Mouse (Mus musculus) heart, embryonic 15.5 days (tissue): ENCODE measurements around the gene Alx3. TPM values are rescaled to one million over a fixed set of nuclear protein-coding genes. Genes with fewer than 3 reads are reported as not detected.
"Not testable (repeated sequence)": the region's sequence is repeated elsewhere in the genome, so short reads cannot be mapped to it uniquely, and the experiment has no call there.

ENCODE experiments used
- ATAC-seq: fragments of 200-750 bp; cut with Nextera tagmentation; replicated peaks from 2 replicates; pipeline ENCODE4 v1.8.0; 2017; ENCODE audit warnings: low read depth, moderate TSS enrichment; ENCODE audit not compliant: insufficient number of reproducible peaks, insufficient read depth, low FRiP score
- H3K27ac ChIP-seq: fragments of 300-500 bp; sonication (generic); 2 replicates; pipeline ENCODE4 v1.5.1; 2015; ENCODE audit warnings: mild to moderate bottlenecking, inconsistent platforms
- H3K27me3 ChIP-seq: fragments of 300-500 bp; sonication (generic); 2 replicates; pipeline ENCODE4 v1.6.1; 2015; ENCODE audit warnings: inconsistent platforms
- H3K36me3 ChIP-seq: fragments of 300-500 bp; sonication (generic); 2 replicates; pipeline ENCODE4 v1.6.1; 2015; ENCODE audit warnings: mild to moderate bottlenecking, inconsistent platforms
- H3K4me1 ChIP-seq: fragments of 300-500 bp; sonication (generic); replicated peaks from 2 replicates; pipeline ENCODE4 v1.6.1; 2015; ENCODE audit warnings: inconsistent platforms
- H3K4me2 ChIP-seq: fragments of 300-500 bp; sonication (generic); 2 replicates; pipeline ENCODE4 v1.6.1; 2015; ENCODE audit warnings: inconsistent platforms, mild to moderate bottlenecking, moderate library complexity
- H3K4me3 ChIP-seq: fragments of 300-500 bp; sonication (generic); 2 replicates; pipeline ENCODE4 v1.5.1; 2015; ENCODE audit warnings: mild to moderate bottlenecking, inconsistent platforms
- H3K9ac ChIP-seq: fragments of 300-500 bp; sonication (generic); 2 replicates; pipeline ENCODE4 v1.6.1; 2015; ENCODE audit warnings: mild to moderate bottlenecking, inconsistent platforms
- H3K9me3 ChIP-seq: fragments of 300-500 bp; sonication (generic); replicated peaks from 2 replicates; pipeline ENCODE4 v1.6.1; 2016; ENCODE audit warnings: inconsistent platforms
- WGBS: fragments of 180-500 bp; shearing (Covaris S2); methylation state at CpG from one replicate; pipeline ENCODE4 v1.1.7; 2015; ENCODE audit warnings: mixed read lengths; 5-methylcytosine and 5-hydroxymethylcytosine counted together
- polyA plus RNA-seq: library from polyadenylated mRNA; unstranded; fragments of >200 nt; fragmentation: Nextera tagmentation; extraction: Ambion mirVana; gene quantifications from 2 replicates; pipeline ENCODE4 v1.2.1, GENCODE M21; 2015

Gene Alx3
- polyA plus RNA-seq, 1 experiment from 2014 or later: 0.29 TPM

DNA sequence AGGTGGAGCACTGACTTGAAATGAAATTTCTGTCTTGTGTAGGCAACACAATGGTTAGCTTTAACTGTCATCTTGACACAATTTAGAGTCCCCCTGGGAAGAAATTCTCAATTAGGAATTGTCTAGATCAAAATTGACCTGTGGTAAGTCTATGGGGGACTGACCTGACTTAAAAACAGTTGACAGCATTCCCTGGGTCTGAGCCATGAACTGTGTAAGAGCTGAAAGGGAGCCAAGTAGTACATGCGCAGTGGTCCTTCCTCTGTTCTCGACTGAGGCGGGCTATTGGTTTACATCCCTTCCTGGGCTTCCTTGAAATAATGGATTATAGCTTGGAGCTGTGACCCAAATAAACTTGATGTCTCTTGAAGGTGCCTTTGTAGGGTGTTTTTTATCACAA is 52.1 kb downstream of the Alx3 start:
- H3K4me1 ChIP-seq: no peaks in the 10 kb centered on the region
- no peak overlapping the region for H3K9ac ChIP-seq
- 69% methylated on average over 3 of the region's 3 CpGs for WGBS
- H3K27me3 ChIP-seq: no peaks in the 10 kb centered on the region
- no peak for ATAC-seq
- H3K4me3 ChIP-seq: no peak overlapping the region
- no peaks in the 10 kb centered on the region for H3K9me3 ChIP-seq
- H3K27ac ChIP-seq: no peak overlapping the region
- H3K4me2 ChIP-seq: no peak overlapping the region
- no peaks in the 10 kb centered on the region for H3K36me3 ChIP-seq

DNA sequence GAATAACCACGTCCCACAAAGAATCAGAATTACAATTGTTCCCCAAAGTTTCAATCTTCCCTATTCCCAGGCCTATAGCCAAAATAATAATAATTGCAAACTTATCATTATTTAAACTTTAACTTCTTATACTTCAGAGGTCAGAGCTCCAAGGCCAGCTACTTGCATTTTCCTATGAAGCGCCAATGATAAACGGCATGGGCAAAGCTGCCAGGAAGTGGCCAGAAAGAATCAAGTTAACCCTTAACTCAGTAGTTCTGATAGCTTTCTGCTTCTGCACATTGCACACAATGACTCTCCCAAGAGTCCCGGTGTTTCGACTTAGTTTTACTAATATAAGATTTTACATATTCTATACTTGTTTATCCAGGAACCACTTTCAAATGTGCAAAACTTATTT is 55.4 kb downstream of the Alx3 start:
- H3K9ac ChIP-seq, H3K27me3 ChIP-seq, H3K4me2 ChIP-seq, H3K27ac ChIP-seq, H3K4me1 ChIP-seq, ATAC-seq, H3K4me3 ChIP-seq, H3K36me3 ChIP-seq, H3K9me3 ChIP-seq: not testable (repeated sequence)
- WGBS: 67% methylated on average over 5 of the region's 5 CpGs

DNA sequence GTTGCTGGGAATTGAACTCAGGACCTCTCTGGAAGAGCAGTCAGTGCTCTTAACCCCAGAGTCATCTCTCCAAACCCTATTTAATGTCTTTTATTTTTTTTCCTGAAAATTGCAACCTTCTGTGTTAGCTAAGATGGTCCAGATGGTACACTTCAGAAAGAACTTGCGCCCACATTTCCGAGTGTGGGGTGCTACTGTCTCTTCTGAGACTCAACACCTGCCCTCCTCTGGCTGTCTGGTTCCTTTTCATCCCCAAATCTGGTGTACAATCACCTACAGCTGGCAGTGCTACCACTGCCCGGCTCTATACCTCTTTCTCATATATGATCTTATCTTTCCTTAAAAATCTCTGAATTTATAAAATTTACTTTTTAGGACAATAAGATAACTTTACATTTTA is 58.1 kb downstream of the Alx3 start:
- Histone ChIP-seq H3K36me3 (no peaks in the 10 kb centered on the region), H3K4me1 (0 out of 2 replicates have a peak, but pooled peaks cover 3% of the 10 kb centered on the region), H3K4me3 (no peak overlapping the region), H3K27me3 (no peaks in the 10 kb centered on the region), H3K9me3 (no peaks in the 10 kb centered on the region), H3K27ac (no peak overlapping the region), H3K9ac (no peak overlapping the region), H3K4me2 (no peak overlapping the region)
- 87% methylated on average over 3 of the region's 3 CpGs for WGBS
- no peak for ATAC-seq

DNA sequence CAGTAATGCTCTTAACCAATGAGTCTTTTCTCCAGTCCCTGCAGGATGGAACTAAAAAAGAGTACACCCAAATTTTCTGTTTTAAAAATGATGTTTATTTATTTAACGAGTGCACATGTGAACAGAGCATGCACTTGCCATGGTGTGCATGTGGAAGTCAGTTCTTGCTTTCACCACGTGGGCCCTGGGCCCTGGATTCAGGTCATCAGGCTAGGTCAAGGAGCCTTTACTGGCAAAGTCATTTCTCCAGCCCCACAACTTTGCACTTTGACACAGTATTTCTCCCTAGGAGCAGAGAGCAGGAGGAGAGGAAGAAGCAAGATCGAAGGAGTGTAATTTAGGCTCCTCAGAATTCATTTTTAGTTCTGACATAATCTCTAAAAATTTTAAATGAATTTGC is 60.0 kb downstream of the Alx3 start:
- H3K27me3 ChIP-seq: no peaks in the 10 kb centered on the region
- H3K27ac ChIP-seq: no peak overlapping the region
- no peaks in the 10 kb centered on the region for H3K9me3 ChIP-seq
- H3K9ac ChIP-seq: no peak overlapping the region
- WGBS: 77% methylated on average over 3 of the region's 3 CpGs
- no peak overlapping the region for H3K4me3 ChIP-seq
- peaks cover 9% of the 10 kb centered on the region; the same call in 1 of the 2 replicates for H3K36me3 ChIP-seq
- 0 out of 2 replicates have a peak, but pooled peaks cover 3% of the 10 kb centered on the region for H3K4me1 ChIP-seq
- no peak for ATAC-seq
- H3K4me2 ChIP-seq: no peak overlapping the region

Other genes with a start within 250 kb of the Alx3 start
- 0.08 and 0.14 TPM in 2 replicates for gene Kcnc4, start 135.5 kb upstream of the Alx3 start, polyA plus RNA-seq
- gene Slc6a17, start 77.0 kb upstream of the Alx3 start, polyA plus RNA-seq: 4.7 TPM in 2 replicates
- not detected in 2 replicates for gene Ubl4b, start 40.0 kb upstream of the Alx3 start, polyA plus RNA-seq
- gene Gm10961, start 36.3 kb downstream of the Alx3 start, polyA plus RNA-seq: not detected in 2 replicates
- gene Strip1, start 36.7 kb downstream of the Alx3 start, polyA plus RNA-seq: 30.9 and 35.3 TPM in 2 replicates
- gene Ahcyl1, start 101.5 kb downstream of the Alx3 start, polyA plus RNA-seq: 47.3 and 54.6 TPM in 2 replicates
- gene Csf1, start 165.4 kb downstream of the Alx3 start, polyA plus RNA-seq: 8.0 and 11.2 TPM in 2 replicates